Mouse (Mus musculus) olfactory bulb, adult 2 months (tissue): Measurements from ENCODE around the gene Dcdc2a.

Experiments
- CTCF ChIP-seq: fragments of 200-500 bp; IDR thresholded peaks from 2 replicates; pipeline ENCODE4 v1.5.1; 2012; ENCODE audit warnings: low read depth, mild to moderate bottlenecking, low read length, moderate library complexity; ENCODE audit not compliant: insufficient read depth
- POLR2A ChIP-seq: fragments of 200-500 bp; IDR thresholded peaks from 2 replicates; pipeline ENCODE4 v1.6.1; 2012; ENCODE audit warnings: mild to moderate bottlenecking, low read depth, low read length, moderate library complexity; ENCODE audit not compliant: insufficient read depth

DNA sequence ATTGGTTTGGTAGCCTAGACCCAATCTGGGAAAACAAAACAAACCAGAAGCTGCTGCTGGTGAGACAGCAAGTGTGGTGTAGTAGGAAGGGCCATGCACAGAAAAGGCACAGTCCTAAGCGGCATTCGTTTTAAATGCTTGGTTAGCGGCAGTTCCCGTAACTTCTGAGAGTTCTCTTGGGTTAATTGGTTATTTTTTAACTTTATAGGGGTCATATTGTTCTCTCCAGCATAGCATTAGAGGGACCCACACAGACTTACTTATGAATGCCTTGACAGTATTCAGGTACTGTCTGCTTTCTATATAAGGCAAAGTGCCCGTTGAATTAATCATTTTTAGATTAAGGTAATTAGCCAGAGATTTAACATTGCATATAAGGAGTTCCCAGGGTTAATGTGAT is 35.5 kb downstream of the Dcdc2a start:
- no peak for TF ChIP-seq CTCF
- TF ChIP-seq POLR2A, result no peak
